Mouse (Mus musculus) gastrocnemius, postnatal 4 days (tissue): ENCODE measurements around the gene Phgr1. TPM values are rescaled to one million over a fixed set of nuclear protein-coding genes. Genes with fewer than 3 reads are reported as not detected.
A peak's percentile ranks its signal among the peaks of the same experiment; 100 is the strongest.

Experiments
- DNase-seq, 2 experiments: peaks; one replicate each; pipeline ENCODE4 v3.0.0; 2021 to 2022; ENCODE audit warnings: low spot score in 2 of 2, mixed read lengths in 2 of 2
- total RNA-seq, 2 experiments: library from RNA; stranded (reverse); gene quantifications; 2 replicates each; pipeline ENCODE4 v1.2.3; 2021

Gene Phgr1
- total RNA-seq, 2 experiments from 2014 or later: not detected

DNA sequence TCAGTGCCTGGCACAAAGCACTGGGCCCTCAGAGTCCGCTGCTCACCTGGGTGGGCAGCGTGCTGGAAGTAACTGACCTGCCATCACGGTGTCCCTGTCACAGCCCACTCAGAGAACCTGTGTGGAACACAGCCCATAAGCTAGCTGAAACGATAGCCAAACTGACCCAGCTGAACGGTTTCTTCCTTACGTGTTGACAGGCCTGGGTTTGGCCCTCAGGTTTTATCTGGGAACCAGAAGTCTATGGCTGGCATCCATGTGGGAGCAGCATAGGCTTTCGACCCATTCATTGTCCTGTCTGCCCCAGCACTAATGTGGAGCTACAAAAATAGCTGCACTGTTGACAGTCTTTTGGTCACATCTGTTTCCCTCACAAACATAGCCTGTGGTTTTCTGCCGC, 22.1 kb upstream of the Phgr1 start:
- DNase-seq: no peak

DNA sequence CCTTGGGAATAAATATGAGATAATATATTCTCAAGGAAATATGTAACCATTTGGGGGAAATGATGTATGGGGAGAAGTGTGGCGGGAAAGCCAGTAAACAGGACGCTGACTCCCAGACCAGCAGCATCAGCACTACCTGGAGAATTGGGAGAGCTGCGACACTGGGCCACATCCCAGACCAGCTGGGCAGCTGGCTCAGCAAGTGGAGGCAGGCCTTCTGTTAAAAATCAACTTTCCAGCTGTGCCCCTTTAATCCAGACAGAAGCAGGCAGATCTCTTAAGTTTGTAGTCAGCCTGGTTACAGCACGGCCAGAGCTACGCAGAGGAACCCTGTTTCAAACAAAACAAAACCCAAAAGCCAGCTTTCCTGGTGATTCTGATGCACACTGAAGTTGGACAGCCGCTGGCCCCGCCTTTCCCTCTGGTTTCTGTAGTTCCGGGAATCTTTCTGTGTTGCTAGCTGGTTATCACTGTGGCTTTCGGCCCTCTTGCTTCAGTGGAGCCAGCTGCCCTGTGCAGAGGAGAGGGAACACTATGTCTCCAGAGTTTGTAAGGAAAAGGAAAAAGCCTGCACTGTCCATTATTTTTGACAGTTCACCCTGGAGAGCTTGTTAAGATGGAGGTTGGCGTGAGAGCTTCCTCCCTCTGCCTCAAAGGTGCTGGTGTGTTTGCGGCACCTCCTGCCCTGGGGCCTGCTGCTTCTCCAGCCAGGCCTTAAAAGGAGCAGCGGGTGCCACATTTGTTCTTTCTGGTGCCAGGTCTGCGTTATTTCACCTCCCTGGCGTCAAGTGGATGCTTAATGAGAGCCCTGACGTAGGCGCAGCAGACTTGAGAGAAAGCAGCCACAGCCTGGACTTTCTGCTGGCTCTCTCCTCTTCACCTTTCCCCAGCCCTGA, 20.4 kb upstream of the Phgr1 start:
- no peak for DNase-seq

DNA sequence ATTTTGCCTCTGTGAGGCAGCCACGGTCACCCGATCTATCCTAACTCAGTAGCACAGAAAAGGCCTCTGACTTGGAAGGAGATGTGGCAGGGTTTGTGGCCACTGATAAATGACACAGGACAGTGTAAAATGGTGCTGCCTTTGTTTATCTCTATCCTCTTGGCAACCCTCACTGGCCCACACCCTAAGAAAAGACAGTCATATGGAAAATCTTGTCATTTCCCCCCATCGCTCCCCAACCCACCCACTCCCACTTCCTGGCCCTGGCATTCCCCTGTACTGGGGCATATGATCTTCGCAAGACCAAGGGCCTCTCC, 19.8 kb upstream of the Phgr1 start:
- DNase-seq: no peak

DNA sequence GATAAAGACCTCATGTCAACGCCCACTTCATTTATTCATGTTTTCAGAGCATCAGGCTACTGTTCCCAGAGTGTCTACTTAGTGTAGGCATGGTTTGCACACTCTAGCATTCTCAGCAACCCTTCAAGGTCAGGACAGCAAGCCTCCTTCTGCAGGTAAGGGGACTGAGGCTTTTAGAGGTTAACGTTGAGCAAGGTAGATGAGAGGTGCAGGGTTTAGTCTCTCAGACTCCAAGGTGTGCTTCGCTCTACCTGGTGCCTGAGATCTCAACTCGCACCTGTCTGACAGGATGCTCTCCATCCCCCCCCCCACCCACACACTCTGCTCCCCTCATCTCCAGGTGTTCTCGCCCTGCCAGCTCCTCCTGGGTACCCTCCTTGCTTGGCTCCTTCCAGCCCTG, 18.4 kb upstream of the Phgr1 start:
- DNase-seq: no peak

DNA sequence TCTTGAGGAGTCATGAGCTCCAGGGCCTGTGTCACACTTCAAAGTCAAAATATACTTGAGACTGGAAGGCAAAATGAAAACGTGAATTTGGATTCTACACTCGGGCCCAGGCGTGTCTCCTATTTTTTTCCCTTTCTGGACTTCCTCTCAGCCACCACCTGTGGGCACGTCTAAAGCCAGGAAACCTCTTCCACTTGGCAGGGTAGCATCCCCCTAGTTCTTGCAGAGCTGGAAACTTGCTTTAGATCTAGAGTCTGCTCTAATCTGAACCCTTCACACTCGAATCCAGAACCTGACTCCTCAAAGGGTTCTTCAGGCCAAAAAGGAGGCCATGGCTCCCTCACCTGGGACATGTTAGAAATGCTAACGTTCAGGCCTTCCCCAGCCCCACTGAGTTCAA, 17.2 kb upstream of the Phgr1 start:
- DNase-seq: no peak

DNA sequence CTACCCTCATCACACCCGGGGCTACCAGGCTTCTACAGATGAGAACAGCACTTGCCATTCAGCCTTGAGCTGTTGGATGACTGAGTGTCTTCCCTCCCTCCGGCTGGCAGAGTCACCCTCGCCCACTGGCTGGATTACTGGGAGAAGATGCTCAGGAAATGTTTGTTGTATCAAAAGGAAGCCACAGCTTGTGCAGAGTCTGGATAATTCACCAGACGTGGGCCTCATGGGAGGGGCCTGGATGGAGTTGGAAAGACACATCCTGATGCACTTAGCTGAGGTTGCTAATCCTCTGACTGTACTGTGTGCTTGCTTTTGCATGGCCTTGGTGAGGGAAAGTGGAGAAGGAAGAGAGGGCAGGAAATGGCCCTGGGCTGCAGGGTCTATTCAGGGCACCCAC, 16.5 kb upstream of the Phgr1 start:
- no peak for DNase-seq

DNA sequence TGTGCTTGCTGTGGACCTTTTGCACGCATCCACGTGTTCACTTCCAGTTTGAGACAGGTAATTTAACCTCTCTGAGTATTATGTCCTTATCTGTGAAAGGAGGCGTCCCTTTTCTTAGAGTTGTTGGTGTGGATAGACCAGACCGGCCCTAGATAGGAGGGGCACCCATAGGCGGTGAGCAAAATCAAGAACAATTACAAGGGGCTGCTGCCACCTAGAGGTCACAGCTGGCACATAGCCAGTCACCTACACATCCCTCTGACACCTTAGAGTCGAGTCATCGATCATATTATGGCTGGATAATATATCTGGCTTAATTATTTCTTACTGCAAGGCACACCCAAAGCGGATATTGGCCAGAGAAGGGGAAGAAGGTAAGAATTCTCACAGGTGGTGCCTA, 12.7 kb upstream of the Phgr1 start:
- DNase-seq: no peak

DNA sequence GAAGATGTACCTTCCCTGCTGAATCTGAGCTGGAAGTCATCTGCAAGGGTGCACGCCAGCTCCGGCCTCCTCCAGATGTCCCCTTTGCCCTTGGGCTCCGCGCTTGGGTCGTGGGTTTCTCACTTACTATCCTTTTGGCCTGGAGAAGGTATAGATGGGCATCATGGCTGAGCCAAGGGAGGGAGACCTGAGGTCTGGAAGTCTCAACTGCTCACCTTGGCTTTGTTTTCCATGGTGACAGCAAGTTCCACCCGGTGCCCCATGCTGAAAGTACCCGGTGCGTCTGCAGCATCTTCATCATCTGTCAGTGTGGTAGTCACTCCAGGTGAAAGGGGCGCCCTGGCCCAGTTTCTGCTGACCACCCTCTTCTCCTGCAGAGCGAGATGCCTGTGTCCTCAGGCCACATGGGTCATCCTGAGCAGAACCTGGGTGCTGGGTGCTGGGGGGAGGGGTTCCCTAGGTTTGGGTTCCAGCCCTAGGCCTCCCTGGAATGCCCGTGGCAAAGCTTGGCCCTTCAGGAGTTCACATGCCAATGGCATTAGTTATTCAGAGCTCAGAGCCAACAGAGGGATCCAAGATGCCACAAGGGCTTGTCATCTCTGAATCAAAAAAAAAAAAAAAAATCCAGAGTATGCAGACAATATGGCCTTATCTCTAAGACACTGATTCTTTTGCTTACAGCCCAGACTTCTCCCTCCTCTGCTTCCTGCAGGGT, 12.1 kb upstream of the Phgr1 start:
- DNase-seq: no peak

DNA sequence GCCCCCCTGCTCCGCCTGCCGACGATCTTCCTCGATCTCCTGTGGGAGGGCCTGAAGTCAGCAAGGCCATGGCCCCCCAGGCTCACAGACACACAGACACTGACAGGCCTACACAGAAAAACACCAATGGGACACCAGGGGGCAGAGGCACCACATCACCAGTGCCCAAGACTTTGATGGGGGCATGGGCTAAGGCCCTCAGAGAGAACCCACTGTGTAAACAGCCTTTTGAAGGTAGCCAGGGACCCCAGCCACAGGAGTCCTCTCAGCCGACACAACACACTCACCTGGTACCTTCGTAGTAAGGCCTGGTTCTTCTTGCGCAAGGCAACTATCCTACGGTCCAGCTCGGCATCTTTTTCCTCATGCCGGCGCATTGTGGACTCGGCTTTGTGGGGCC, 11.2 kb upstream of the Phgr1 start:
- DNase-seq: no peak

DNA sequence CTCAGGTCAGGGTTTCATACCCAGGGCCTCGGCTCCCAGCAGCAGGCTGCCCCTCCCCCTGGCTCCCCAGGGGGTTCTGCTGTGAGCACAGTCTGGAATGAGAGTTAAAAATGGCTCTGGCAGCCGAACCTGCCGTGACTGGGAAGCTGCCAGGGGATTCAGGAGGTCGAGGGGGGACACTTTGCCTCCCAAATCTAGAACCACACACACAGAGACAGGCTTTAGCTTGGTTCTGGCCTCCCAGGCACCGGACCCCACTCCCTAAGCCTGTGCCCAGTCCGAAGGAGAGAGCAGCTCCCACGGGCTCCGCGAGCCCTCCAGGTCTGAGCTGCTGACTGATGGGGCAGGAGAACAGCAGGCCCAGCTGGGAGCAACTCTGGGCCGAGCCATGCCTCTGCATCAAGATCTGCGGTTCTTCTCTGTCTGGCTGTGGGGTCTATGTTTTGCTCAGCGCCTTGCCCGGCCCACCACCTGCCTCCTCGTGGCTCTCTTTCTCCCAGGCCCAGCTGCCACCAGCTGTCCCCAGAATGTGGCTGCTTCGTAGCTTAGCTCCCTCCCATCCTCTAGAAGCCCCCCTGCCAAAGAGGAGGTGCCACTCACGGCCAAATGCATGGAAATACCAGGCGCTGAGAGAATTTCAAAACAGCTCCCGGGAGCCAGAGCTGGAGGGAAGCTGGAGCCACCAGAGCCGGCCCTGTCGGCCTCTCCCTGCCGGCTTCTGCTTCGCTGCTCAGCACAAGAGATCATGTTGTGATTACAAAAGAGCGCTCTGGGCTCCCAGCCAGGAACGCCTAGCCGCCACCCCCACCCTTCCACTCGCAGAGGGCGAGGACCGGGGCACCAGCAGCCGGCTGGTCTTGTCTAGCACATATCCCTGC, 10.4 kb upstream of the Phgr1 start, which contains the start of gene Ccdc9b:
Gene Ccdc9b, minus strand, starts transcription at position 756 of the 878 bp plus-strand sequence.
- DNase-seq: peak; percentile 67 to 90

DNA sequence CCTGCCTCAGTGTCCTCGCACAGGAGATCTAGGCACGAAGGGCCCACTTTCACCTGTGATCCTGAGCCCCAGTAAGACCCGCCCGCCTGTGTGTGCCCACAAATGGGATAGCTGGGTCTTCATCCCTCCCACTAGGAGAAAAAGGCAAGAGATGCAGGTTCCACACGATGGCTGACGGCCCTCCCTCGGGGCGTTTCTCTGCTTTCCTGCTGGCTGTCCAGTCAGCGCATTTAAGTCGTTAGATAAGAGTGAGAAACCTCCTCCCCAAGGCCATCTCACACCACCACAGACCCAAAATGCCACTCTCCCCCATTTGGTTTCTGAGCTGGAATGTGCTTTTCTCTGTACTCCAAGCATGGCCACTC, 9.8 kb upstream of the Phgr1 start:
- DNase-seq: no peak

DNA sequence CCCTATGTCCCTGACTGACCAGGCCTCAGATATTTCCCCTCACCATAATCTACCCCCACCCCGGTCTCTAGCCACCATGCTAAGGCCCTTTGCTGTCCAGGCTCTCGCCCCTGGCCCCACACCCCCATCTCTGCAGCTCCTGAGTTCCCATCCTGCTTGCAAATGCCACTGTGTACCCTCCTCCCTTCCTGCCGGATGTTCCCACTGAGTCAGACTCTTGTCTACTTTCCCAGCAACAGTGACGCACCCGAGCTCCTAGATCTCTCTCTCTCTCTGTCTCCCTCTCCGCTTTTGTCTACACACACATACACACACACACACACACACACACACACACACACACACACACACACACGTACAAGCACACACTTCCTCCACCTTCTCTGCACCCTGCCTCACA, 9.1 kb upstream of the Phgr1 start:
- no peak for DNase-seq

DNA sequence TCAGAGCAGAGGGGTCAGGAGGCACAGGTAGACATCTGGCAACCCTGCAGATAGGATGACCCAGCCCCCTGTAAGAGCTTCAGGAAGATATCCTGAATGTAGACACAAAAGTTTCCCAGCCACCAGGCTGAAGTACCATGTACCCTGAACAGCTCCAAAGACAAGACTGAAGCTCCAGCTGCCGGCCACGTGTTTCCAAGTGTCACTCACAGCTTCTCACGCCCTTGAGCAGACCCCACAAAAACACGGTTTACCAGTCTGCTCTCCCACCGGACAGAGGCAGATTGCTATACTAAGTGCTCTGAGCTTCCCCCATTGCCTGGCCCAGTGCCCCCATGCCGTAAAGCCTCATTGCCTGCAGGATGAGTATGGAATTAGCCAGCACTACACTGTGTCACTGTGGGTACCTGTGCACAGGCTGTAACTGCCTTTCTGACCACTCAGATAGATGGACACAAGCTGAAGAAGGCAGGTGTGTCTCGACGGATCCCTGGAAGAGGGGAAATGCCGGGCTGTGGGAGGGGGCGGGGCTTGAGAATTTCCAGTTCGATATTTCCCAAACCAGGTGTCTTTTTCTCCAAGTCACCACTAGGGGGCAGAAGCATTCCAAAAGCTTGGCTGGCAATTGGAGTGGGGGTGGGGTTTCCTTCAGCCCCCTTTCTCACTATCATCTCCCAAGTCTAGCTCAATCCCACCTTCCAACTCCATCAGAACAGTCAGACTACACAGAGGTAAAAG, 8.3 kb upstream of the Phgr1 start:
- DNase-seq: no peak

DNA sequence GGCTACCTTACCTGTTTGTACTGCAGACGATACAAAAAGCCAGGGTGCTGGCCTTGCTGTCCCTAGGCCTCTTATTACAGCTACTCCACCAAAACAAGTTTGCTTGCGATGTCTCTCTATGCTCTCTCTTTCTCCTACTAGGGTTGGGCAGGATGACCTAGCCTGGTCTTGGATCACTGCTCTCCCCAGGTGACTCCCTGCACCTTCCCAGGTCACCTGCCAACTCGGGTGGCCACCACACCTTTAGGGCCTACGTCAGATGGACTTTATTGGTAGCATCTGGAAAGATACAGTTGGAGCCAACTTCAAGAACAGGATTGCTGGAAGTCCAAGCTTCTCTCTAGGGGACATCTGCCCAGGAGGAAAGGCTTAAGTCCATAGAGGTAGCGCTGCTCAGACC, 7.7 kb upstream of the Phgr1 start:
- DNase-seq: no peak

DNA sequence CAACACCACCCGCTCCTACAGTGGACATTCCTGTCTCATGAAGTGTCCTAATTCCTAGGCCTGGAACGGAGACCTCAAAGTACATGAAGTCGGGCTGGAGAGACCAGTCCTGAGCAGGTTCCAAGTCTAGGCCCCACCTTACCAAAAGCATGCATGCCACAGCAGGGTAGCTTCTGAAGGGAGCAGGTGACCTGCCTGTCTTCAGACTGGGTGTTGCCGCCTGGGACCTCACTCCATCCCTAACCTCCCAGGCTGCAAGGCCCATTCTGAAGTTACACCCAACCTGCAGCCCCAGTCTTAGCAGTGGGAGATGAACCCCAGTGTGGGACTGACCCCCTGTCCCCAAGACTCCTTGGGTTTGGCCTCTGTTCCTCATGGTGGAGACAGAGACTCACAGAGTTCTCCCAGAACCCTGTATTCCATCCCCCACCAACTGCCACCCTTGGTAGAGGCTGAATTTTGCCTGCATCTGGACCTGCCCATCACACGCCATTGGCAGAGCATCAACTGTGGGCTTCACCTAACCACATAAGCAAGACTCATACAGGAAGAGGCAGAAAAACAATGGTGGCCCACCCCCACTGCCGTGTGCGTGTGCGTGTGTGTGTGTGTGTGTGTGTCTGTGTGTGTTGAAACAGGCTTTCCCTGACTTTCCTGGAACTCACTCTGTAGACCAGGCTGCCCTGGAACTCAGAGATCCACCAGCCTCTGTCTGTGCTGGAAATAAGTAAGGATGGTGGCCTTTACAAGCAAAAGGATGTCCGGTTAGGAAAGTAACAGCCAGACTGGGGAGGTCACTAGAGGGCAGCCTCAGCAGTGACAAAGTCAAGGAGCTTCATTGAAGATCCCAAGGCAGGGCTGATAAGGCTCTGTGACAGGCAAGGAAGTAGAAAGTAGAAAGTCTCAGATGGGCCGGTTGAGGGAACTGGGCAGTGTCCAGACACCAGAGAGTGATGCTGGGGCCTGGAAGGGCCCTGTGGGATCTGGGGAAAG, 6.2 kb upstream of the Phgr1 start:
- DNase-seq: no peak

DNA sequence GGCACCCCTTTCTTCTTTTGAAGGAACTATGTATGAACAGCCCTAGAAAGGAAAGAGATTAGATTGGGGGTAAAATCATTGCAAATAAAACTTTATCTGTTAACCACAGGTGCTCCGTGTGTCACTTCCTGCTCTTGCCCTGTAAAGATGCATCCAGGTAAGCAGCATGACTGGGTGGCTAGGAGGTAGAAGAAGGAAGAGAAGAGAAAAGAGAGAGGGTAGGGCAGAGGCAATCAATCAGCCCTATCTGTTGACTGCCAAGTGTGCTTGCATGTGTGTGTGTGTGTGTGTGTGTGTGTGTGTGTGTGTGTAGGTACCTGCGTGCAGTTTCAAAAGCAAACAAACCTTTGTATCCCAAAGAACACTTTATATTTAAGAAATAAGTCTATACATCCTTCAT, 2.0 kb downstream of the Phgr1 start:
- no peak for DNase-seq

DNA sequence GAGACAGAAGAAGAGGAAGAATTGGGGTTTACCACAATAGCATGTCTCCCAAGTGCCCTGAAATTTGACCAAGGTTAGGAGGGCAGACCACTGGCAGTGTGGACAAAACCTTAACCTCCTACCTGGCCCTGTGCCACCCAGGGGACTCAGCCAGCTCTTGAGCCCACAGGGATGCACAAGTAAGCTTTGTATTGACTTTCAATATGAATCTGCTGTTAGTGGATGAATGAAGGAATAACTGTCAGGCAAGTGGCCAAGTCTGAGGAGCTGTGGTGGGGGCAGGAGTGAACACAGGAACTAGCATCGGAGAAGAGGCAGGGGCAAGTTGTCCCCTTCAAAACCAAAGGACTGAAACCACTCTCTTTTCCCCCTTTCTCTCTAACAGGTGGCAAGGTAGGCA, 2.8 kb downstream of the Phgr1 start:
- DNase-seq: no peak

DNA sequence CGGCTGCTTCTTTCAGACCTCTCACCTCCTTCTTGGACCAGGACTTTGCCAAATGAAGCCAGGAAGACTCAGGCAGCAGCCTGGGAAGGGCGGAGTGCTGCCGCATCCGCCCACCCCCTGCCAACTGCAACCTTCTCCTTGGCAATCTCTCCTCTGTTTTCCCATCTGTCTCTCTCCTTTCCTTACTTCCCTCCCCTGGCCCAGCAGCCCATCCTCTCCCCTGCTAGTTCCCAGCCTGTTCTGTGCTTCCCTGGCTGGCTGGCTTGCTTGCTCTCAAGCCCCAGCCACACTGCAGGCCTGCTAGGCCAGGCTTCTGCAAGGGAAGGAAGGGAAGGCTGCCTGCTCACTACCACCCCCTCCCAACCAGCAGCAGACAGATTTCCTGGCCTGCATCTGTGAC, 3.3 kb downstream of the Phgr1 start:
- DNase-seq: no peak

DNA sequence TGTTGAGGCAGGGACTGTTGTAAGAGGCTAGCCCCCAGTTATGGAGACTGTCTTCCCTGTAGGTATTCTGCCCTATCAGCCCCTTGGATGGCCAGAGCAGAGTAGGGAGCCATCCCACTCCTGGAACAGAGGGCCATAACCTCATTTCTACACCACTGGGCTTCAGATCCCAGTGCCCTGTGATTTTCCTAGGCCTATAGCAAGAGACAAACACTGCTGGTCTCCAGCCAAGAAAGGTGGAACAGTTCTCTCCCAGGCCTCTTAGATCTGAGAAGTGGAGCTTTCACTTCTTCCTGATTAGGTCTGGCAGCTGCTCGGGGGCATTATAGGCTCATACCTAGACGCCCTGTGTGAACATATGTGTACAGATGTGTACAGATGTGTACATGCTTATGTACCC, 3.7 kb downstream of the Phgr1 start:
- no peak for DNase-seq

DNA sequence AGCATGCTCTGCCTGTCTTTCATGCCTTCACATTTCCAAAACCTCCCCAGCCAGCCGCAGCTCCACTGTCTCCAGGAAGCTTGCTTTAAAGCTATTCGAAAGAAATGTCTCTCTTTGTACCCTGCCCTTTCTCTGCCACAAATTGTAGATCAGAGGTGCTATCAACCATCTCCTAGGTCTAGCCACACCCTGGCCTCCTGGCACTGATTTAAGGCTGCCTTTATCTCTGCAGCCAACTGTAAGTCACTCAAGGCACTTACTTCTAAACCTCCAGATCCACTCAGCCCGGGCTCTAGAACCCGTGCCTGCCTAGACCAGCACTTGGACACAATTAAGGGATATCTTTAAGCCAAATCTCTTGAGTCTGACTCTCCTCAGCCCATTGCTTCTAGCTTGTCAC, 5.8 kb downstream of the Phgr1 start:
- DNase-seq: no peak
